Mouse (Mus musculus) C2C12 (cell line): ENCODE results near the gene Crybg1.

ENCODE experiments used
- CTCF ChIP-seq: IDR thresholded peaks from one replicate; pipeline ENCODE4 v1.5.1; 2011; ENCODE audit not compliant: control insufficient read depth, insufficient read depth, insufficient read length
- MAX ChIP-seq: IDR thresholded peaks from one replicate; pipeline ENCODE4 v1.6.1; 2011; ENCODE audit warnings: mild to moderate bottlenecking, control low read depth
- MYOG ChIP-seq: IDR thresholded peaks from one replicate; pipeline ENCODE4 v1.6.1; 2011; ENCODE audit not compliant: control insufficient read depth, insufficient read length; ENCODE audit errors: extremely low read depth
- USF1 ChIP-seq: IDR thresholded peaks from one replicate; pipeline ENCODE4 v1.6.1; 2011; ENCODE audit warnings: low read depth, mild to moderate bottlenecking, control low read depth, moderate library complexity

- TF ChIP-seq MAX (no peak), USF1 (no peak), CTCF (no peak), MYOG (no peak)
Measured at GRCm38 (mm10) chr10:44164258-44164975, 15.8 kb upstream of the Crybg1 start.
